Mouse (Mus musculus) cerebellum, adult 11 months (tissue): Measurements from ENCODE around the gene D430019H16Rik.

Source experiments
- DNase-seq: peaks from one replicate; pipeline ENCODE4 v3.0.0; 2022

Gene D430019H16Rik

DNA sequence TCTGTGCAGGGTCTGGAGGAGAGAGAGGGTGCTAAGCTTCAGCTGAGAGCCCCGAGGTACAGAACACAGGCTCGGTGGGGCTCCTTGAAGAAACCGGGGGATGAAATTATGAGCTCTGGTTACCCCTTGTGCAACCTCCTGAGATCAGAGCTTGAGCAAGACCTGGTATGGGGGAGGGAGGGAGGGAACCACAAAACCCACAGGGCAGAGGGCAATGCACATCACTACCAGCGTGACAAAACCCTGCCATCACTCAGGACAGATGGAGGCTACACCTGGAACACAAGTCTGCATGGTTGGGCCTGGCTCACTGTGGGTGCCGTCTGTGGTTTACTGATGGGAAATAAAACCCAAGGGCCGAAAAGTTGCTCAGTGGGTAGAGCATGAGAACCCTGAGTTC, 37.1 kb downstream of the D430019H16Rik start:
- no peak for DNase-seq

DNA sequence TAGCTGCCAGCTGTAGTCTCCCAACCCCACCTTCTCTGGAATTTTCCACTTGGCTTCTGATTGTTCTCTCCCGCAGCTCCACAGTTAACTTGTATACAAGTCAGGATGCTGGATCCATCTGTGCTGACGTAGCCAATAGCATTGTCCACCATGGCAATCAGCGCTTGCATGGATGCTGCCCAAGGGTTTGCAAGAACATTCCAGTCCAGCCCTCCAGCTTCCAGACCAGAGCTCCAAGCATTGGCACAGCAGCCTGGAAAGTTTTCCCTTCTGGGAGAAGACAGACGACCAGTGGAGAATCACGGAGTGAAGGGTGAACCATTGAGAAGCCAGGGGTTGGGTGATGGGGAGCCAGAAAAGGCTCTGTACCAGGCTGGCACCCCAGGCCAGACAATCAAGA, 41.1 kb downstream of the D430019H16Rik start:
- no peak for DNase-seq

DNA sequence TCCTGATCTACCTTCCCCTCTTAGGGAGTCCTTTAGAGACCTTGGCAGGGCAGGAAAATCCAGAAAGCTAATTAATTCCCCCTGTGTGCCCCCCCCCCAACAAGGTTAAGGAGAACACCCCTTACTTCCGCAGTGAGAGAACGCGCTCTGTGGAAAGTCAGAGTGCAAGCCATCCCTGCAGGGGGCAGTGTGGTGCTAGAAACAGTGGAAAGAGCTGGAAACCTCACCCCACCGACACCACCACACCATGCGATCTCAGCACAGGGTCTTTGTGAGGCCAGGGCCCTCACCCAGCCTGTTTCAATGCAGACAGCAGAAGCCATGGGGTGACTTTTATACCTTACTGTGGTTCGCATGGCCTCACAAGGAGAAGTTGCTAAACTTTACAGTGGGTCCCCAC, 44.2 kb downstream of the D430019H16Rik start:
- DNase-seq, result peak; percentile 35

DNA sequence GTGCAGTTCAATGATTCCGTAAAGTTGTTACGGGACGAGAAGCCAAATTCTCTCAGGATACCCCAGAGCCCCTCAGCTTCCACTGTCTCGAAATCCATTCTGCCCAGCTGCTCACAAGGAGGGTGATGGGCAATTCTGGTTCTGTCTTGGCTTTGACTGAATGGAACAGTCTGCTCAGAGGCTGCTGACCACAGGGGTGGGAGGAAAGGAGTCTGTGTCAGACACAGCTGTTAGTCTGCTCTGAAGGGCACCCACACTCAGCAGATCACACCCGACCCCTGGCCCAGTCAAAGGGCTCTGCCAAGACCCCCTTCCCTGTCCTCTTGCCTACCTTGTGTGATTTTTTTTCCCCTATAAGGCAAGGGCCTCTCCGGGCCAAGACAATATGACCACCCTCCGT, 44.8 kb downstream of the D430019H16Rik start:
- no peak for DNase-seq

DNA sequence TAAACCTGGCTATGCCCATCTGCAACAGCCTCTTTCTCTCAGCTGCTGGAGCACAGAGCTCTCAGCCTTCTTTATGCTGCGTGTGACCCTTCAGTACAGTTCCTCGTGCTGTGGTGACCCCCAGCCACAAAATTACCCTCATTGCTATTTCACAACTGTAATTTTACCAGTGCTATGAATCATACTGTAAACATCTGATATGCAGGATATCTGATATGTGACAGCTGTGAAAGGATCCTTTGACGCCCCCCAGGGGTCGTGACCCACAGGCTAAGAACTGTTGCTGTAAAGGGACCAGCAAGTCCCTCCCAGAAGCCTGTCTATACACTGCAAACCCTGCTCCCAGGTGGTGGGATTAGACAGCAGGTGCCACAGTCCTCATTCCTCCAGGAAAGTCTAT, 45.2 kb downstream of the D430019H16Rik start:
- no peak for DNase-seq

DNA sequence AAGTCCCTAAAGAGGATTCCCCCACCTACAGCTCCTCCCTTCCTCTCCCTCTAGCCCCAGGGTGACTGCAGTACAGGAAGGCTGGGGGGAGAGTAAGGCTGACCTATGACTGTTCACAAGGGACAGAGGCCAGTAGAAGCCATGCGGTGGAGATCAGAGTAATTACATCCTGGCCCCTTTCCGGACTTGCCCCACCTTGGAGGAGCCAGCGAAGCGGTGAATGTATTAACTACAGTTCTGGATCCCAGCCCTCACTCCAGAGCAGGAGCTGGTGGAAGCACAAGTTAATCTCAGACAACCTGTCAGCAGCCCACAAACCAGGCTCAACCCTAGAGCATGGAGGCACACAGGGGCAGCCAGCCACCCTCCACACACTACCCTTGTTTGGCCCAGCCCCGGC, 47.3 kb downstream of the D430019H16Rik start:
- DNase-seq, result no peak

DNA sequence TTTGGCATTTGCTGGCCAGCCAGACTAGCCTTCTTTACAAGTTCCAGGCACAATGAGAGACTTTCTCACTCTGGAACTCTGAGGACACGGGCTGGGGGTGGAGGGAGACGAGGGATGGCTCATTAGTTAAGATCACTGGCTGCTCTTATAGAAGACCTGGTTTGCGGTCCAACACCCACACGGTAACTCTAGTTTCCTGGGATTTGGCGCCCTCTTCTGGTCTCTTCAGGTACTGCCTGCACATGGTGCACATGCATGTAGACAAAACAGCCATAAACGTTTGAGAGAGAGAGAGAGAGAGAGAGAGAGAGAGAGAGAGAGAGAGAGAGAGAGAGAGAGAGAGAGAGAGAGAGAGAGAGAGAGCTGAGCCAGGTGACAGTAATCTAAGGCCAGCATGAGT, 51.1 kb downstream of the D430019H16Rik start:
- DNase-seq, result no peak

DNA sequence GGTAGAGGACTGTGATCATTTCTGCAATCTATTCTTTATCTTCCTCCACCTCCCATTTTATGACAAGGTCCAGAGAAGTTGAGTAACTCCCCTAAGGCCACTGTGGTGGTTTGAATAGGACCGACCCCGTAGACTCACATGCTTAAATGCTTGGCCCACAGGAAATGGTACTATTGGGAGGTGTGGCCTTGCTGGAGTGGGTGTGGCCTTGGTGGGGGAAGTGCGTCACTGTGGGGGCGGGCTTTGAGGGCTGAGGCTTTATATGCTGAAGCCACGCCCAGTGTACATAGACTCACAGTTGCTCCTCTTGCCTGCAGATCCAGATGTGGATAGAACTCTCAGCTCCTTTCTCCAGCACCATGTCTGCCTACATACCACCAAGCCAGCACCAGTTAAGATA, 57.5 kb downstream of the D430019H16Rik start:
- no peak for DNase-seq

DNA sequence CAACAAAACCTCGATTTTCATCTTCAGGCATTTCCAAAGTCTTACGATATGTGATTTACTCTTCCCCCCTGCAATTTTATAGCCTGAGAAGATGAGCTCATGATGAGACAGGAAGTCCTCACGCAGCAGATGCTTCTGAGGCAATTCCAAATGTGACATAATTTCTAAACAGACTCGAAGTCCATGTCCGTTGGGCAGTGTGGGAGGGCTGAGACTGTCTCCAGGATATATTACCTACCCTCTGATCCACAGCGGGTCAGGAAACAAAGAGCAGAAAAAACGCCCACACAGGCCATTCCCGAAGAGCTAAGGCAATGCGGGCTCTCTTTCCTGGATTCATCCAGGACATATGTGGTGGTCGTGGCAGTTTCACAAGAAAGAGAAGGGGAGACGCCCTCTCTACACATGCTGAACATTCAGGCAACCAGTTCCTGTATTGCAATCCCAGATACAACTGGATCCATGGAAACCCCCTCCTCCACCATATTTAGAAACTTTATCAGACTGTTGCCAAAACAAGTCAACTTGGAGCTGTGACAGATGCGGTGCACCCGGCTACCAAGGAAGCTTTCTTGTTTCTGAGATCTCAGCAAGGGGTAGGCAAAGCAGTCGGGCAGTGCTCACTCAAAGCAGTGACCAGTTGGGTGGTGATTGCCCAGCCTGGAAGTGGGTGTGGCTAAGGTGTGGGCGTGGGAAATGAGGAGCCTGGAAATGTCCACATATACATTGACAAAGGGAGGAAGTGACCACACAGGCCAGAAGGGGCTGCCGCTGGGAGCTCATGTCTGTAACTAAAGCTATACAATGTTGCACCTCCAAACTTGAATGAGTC, 58.2 kb downstream of the D430019H16Rik start:
- no peak for DNase-seq

DNA sequence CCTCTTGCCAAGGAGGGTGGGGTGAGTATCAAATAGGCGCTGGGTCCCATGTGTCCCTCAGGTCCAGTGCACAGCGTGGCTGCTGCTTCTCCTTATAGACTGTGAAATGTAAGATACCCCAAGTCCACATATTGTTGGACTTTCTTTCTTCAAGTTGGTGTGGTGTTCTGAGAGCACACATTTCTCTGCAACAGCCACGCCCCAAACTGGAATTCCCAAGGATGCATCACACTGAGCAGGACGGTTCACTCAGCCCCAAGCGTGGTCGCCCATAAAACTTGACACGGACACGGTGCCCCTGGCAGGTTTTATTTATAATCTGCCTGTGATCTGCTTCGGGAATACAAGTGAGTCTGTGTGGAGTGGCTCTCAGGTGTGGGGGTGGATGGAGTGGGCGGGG, 60.5 kb downstream of the D430019H16Rik start:
- no peak for DNase-seq

DNA sequence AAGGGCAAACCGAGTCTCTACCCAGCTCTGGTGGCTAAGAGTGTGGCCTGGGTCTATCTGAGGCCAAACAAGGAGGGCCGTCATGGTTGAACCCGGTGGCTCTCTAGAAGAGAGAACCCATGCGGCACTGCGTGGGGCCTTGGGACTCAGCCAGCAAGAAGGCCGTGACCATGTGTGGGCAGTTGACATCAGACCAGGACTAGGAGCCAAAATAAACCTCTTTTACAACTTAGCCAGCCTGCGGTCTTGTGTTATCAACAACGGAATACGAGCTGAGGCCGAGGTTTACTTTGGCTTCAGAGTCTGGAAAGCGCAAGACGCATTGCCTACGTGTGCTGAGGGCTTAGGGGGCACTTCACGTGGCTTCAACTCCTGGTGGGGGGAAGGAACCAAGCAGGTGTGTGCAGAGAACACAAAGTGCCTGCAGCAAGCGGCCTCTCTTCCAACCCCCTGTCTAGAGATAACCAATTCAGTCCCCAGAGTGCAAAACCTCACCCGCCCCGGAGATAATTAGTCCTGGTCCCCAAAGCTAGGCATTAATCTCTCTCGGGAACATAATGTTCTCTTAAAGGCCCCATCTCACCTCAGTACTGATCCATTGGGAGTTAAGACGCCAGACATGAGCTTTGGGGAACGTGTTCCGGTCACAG, 63.5 kb downstream of the D430019H16Rik start:
- no peak for DNase-seq

DNA sequence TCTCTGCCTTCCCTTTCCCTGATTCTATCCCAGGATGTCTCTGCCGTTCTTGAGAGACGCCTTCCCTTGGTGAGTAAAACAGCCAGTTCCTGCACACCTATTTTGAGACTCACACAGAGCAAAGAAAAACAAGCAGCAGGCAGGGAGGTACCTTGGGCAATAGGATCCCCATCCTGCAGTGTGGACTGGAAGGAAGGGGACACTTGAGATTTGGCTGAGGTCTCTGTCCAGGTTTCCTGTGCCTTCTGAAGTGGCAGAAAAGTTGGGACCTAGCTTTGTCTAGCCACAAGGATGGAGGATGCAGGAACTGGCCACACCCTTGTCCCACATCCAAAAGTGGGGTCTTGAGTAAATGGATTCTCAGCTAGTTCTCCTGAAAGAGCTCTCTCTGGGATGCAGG, 66.2 kb downstream of the D430019H16Rik start:
- DNase-seq, result no peak

DNA sequence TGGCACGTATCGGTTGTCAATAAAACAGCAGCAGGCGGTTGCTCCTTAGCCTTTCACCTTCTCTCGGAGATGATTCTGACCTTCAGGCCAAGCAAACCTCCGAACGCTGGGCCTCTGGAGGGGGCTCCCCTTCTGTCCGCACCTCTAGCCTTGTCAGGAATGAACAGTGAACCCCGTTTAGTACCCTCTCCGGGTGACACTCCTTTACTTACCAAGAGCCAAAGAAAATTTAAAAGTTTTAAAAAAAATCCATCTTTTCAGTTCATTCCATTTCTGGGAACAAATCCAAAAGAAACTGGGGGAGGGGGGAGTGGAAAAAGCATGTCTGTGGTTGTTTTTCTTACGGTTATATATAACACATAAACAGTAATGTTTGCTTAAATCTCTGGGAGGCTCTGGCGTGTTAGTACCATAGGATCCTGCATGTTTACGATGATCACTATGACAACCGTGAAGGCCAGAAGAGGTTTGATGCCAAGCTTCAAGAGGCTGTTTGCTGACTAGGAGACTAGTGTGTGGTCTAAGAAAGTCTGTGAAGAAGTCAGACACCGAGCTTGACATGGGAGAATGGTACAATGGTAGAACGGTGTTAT, 67.6 kb downstream of the D430019H16Rik start:
- no peak for DNase-seq

DNA sequence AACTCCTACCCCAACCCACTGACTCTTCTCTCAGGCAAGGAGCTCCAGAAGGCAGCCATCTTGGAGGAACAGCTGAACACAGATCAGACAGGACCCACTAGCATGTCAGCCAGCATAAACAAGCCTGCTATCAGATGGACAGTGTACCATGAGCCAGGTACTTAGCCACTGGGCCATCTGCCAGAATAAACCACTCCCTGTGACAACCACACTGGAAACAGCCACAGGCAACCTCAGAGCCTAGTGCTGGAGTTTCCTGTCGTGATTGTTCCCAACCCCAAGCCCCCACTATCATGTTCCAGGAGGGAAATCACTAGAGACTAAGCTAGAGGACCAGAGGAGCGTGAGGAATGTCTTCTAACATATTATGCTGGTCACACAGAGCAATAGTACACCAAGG, 70.1 kb downstream of the D430019H16Rik start:
- no peak for DNase-seq

DNA sequence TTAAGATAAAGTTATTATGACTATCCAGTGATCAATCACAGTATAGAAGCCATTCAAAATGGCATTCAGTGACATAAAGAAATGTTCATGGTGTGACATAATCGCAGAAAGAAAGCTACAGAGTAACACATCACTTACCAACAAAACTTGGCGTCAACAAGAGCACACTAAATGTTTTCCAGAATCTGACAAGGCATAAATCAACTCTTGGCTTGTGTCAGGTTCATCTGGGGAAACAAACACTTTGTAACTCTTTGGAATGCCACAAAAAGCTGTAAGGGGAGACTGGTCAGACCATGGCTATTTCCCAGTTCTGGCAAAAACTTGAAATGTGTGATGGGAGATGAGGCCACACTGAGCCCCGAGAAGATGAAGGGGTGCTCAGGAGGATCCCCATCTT, 72.5 kb downstream of the D430019H16Rik start:
- no peak for DNase-seq

DNA sequence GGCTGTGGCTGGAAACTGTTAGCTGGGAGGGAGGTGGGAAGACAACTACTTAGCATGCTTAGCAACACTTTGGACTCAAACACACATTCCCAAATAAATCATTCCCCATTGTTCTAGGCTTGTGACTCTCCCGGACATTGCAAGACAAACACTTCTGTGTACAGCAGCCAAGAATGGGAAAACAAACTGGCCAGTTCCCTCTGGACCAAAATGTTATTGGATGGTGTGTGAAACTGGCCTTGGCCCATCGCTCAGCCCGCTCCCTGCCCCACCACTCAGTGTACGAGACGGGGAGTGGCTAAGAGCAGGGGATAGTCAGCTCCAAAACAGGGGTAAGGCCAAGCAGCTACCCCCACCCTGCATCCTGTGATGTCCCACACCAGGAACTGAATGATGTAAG, 73.2 kb downstream of the D430019H16Rik start:
- peak; percentile 12 for DNase-seq

DNA sequence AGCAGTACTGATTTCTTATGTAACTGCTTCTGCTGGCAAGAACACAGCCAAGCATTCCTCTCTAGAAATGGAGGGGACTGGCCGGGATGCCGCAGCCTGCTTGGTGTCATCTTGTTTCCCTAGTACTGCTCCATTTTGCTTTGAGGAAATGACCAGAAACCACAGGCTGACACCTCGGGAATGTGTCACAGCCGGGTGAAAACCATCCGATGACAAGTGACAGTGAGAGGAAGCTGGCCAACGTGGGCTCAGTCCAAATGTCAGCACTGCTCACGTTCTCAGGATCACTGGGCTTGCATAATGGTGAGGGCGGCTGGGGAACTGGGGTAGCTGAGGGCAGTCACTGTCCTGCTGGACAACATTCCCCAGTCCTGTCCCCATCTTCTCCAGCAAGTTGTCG, 75.9 kb downstream of the D430019H16Rik start:
- no peak for DNase-seq

DNA sequence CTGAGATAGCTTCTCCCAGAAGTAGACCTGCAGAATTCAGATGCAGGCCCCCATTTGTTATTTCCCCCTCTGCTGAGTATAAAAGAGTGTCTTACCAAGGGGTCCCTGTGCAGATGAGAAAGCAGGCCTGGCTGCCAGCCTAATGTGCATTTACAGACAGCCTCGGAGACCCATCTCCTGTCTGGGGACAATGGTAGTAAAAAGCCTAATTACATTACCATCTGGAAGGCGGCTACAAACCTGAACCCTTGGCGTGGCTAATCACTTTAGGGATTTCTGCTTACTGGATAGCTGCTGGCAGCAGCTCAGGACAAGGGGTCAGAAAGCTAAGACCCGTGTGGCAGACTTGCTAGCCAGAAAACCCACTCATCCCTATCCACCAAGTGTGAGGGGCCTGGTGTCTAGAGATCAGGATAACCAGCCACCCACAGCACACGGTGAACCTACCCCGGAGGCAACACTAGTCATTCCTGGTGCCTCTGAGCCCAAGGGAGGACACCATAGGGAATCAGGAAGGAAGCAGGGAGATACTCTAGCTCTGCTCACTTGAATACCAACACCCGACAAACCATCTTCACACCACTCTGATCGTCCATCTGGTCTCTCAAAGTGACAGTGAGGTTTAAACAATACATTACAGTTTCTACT, 78.2 kb downstream of the D430019H16Rik start:
- DNase-seq, result no peak

DNA sequence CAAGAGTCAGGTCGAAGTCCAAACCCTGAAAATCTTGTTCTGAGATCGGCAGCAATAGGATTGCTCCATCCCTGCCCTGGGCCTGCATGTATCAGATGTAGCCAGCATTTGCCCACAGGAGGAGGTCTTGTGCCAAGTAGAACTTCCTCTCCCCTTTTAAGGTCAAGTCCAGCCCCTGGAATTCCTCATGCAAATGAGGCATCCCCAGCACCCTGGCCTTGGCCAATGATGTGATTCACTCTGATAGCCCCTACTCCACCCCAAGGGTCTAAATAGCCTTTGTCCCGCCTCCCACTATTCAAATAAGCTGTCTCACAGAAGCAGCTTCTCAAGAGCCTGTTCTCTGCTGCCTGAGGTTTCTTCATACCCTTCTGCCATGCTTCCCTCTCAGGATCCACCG, 81.2 kb downstream of the D430019H16Rik start:
- DNase-seq, result no peak

DNA sequence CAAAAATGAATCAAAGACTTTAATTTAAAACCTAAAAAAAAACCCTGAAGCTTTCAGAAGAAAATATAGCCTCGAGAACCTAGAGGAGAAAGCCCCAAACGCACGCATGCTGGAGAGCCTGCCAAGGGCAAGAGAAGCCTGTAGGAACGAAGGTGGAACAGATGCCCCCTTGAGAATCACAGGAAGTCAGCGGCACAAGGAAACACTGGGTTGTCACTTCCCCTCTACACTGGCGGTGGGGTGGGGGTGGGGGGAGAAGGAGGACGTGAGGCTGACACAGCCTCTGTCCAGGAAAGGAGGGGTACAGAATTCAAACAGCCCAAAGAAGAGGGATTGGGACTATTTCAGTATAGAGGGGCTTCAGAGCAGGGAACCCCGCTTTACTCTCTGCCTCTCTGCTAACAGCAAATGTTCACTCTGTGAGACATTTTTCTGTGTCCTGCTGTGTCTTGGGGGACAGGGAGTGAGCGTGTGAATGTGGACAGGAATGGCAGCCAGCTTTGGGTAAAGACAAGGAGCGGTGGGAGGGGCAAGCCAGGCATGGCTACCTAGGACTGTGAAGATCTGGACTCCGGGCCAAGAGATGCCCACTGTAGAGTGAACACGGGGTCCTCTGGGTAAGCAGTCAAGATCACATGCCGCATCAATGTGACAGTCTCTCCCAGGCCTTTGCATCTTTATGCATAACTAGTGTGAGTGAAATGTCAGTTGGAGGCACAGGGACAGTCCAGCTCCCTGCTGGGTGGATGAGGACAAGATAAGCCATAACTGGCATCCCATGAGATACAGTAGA, 82.5 kb downstream of the D430019H16Rik start:
- DNase-seq, result no peak

DNA sequence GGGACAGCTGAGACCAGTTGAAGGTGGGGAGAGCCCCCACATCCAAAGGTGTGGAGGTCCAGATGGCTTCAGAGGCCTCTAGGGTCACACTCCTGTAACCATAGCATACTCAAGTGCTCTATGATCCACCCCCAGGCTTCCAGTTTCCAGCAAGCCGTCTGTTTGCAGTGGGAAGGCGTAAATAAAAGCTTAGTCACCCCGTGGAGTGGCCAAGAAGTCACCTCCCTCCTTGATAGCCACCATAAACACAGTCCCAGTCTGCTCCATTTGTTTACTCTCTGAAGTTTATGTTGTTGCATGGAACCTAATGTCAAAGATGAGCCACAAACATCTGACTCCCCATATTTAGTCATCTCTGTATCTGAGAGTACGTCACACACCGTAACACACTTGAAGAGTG, 83.5 kb downstream of the D430019H16Rik start:
- DNase-seq, result no peak

DNA sequence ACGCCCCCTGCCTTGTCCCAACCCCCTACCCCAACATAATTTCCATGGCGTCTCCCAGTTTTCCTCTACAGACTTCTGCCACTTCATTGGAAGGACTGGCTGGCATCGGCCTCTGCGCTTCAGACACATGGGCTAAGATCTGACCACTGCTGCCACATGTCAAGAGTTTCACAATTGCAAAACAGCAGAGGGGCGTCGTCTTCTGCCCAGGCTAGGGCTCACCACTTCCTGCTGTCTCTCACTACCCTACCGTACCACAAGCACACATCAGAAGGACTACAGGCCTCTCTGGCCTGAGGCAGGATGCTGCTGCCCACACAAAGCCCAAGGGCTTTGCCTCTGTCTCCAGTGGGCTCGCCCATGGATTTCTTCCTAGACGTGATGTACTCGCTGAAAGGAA, 86.0 kb downstream of the D430019H16Rik start:
- DNase-seq, result no peak
